7 mouse cellular contexts compared by ENCODE assay signal in the genomic region with DNA sequence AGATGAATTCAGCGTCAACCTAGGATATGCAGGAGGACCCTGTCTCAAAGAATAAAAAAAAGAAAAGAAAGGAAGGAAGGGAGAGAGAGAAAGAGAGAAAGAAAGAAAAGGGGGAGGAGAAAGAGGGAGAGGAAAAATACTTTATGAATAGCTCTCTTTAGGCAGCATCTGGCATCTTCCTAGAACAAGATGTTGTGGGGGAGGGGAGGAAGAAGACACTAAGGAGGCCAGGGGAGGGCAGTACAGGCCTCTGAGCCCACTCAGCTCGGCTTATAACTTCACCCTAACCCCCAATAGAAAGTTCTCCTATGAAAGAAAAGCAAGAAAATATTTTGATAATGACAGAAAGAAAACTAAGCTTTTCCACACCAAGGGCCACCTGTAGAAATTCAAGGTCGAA. TPM values are rescaled to one million over a fixed set of nuclear protein-coding genes. Genes with fewer than 3 reads are reported as not detected.
DNase-seq lines count a peak whose midpoint lies in the region; ATAC-seq and TF ChIP-seq lines count a peak whose summit lies in the region.

No protein-coding gene starts in this region.

- no peak for ATAC-seq in lung, postnatal 0 days
- ATAC-seq in embryonic facial prominence, embryonic 13.5 days (ENCODE audit: insufficient number of reproducible peaks, insufficient read depth, low FRiP score, low TSS enrichment, low read depth) = no peak
- no peak for ATAC-seq in intestine, embryonic 15.5 days
- ATAC-seq in erythroblast, adult 5-6 weeks (replicated peaks; ENCODE audit: low FRiP score, poor library complexity, severe bottlenecking) = no peak

- no peaks in the 10 kb centered on the region for H3K9me3 ChIP-seq in lung, postnatal 0 days (ENCODE audit: low read length)
- no peaks in the 10 kb centered on the region for H3K9me3 ChIP-seq in embryonic facial prominence, embryonic 13.5 days
- no peaks in the 10 kb centered on the region for H3K9me3 ChIP-seq in intestine, embryonic 15.5 days

- H3K9ac ChIP-seq in lung, postnatal 0 days (replicated peaks; ENCODE audit: low read depth) = no peak overlapping the region
- no peak overlapping the region for H3K9ac ChIP-seq in embryonic facial prominence, embryonic 13.5 days
- H3K9ac ChIP-seq in intestine, embryonic 15.5 days = peak overlapping the region; percentile 10; the same call in 1 of the 2 replicates

- 38% methylated on average over 3 of the region's 3 CpGs for WGBS in lung, postnatal 0 days
- 40% methylated on average over 3 of the region's 3 CpGs for WGBS in embryonic facial prominence, embryonic 13.5 days
- WGBS in intestine, embryonic 15.5 days = 47% methylated on average over 3 of the region's 3 CpGs

- no peaks in the 10 kb centered on the region for H3K36me3 ChIP-seq in lung, postnatal 0 days (ENCODE audit: insufficient read depth, low read length)
- H3K36me3 ChIP-seq in embryonic facial prominence, embryonic 13.5 days = no peaks in the 10 kb centered on the region
- no peaks in the 10 kb centered on the region for H3K36me3 ChIP-seq in intestine, embryonic 15.5 days

- no peak for TF ChIP-seq EP300 in lung, postnatal 0 days (IDR thresholded peaks at IDR 0.05)

- no peak for DNase-seq in lung, postnatal 0 days (ENCODE audit: low spot score)
- DNase-seq in lung, adult 18-20 months = no peak
- DNase-seq in retina, embryonic 14.5 days (ENCODE audit: low spot score) = peak; percentile 79
- DNase-seq in right cerebral cortex, adult 18-20 months = no peak

- peaks cover 63% of the 10 kb centered on the region for H3K4me1 ChIP-seq in lung, postnatal 0 days (ENCODE audit: insufficient read depth, low read depth, low read length)
- peaks cover 90% of the 10 kb centered on the region for H3K4me1 ChIP-seq in embryonic facial prominence, embryonic 13.5 days
- peaks cover 60% of the 10 kb centered on the region for H3K4me1 ChIP-seq in intestine, embryonic 15.5 days (replicated peaks)

- H3K27ac ChIP-seq in lung, postnatal 0 days (ENCODE audit: low read length) = peak overlapping the region; percentile 92
- peak overlapping the region; percentile 86 for H3K27ac ChIP-seq in embryonic facial prominence, embryonic 13.5 days
- peak overlapping the region; percentile 76; the same call in 1 of the 2 replicates for H3K27ac ChIP-seq in intestine, embryonic 15.5 days

- H3K4me2 ChIP-seq in lung, postnatal 0 days (replicated peaks; ENCODE audit: low read depth, low read length) = 0 out of 2 replicates have a peak overlapping the region, but pooled peaks have one; percentile 8
- peak overlapping the region; percentile 36 for H3K4me2 ChIP-seq in embryonic facial prominence, embryonic 13.5 days
- H3K4me2 ChIP-seq in intestine, embryonic 15.5 days (replicated peaks) = peak overlapping the region; percentile 34; the same call in 1 of the 2 replicates

- H3K27me3 ChIP-seq in lung, postnatal 0 days (replicated peaks; ENCODE audit: insufficient read depth, low read length) = no peaks in the 10 kb centered on the region
- H3K27me3 ChIP-seq in embryonic facial prominence, embryonic 13.5 days = no peaks in the 10 kb centered on the region
- no peaks in the 10 kb centered on the region for H3K27me3 ChIP-seq in intestine, embryonic 15.5 days (replicated peaks)

- 0 out of 2 replicates have a peak, but pooled peaks have one; percentile 26 for TF ChIP-seq CTCF in lung, postnatal 0 days (IDR thresholded peaks at IDR 0.05)

- no peak overlapping the region for H3K4me3 ChIP-seq in lung, postnatal 0 days (ENCODE audit: low read depth, low read length)
- H3K4me3 ChIP-seq in embryonic facial prominence, embryonic 13.5 days = no peak overlapping the region
- H3K4me3 ChIP-seq in intestine, embryonic 15.5 days (replicated peaks) = no peak overlapping the region

RNA-seq across cellular contexts. Expression of a gene that starts 9.0 kb away (rescaled TPM):
- 77.3 and 84.9 TPM in 2 replicates for polyA plus RNA-seq in lung, postnatal 0 days (2015; fragmentation: Nextera tagmentation; extraction: Ambion mirVana)
- 87.6 and 91.1 TPM in 2 replicates for polyA plus RNA-seq in embryonic facial prominence, embryonic 13.5 days (2015; fragmentation: Nextera tagmentation; extraction: Ambion mirVana)
- polyA plus RNA-seq in intestine, embryonic 15.5 days (2015; fragmentation: Nextera tagmentation; extraction: Ambion mirVana) = 56.8 and 61.0 TPM in 2 replicates
- 4.0 and 7.3 TPM in 2 replicates for total RNA-seq in erythroblast, adult 5-6 weeks (2015; ENCODE audit: low replicate concordance)
- total RNA-seq in erythroblast, adult 5-6 weeks (2017; ENCODE audit: low replicate concordance) = 8.2 and 9.4 TPM in 2 replicates

RNA-seq across cellular contexts. Expression of a gene that starts 56.0 kb away (rescaled TPM):
- polyA plus RNA-seq in lung, postnatal 0 days (2015; fragmentation: Nextera tagmentation; extraction: Ambion mirVana) = 40.6 and 50.1 TPM in 2 replicates
- 99.4 and 119 TPM in 2 replicates for polyA plus RNA-seq in embryonic facial prominence, embryonic 13.5 days (2015; fragmentation: Nextera tagmentation; extraction: Ambion mirVana)
- 51.6 and 54.4 TPM in 2 replicates for polyA plus RNA-seq in intestine, embryonic 15.5 days (2015; fragmentation: Nextera tagmentation; extraction: Ambion mirVana)
- total RNA-seq in erythroblast, adult 5-6 weeks (2015; ENCODE audit: low replicate concordance) = 1,227 and 1,297 TPM in 2 replicates
- 2,096 and 2,327 TPM in 2 replicates for total RNA-seq in erythroblast, adult 5-6 weeks (2017; ENCODE audit: low replicate concordance)
